Mouse (Mus musculus) stomach, embryonic 16.5 days (tissue): ENCODE measurements around the gene Gpr135. TPM values are rescaled to one million over a fixed set of nuclear protein-coding genes. Genes with fewer than 3 reads are reported as not detected.

Experiments
- ATAC-seq: fragments of 200-750 bp; cut with Nextera tagmentation; 2 replicates; pipeline ENCODE4 v1.8.0; 2017; ENCODE audit warnings: moderate number of reproducible peaks, moderate TSS enrichment; ENCODE audit not compliant: insufficient read depth, low FRiP score
- H3K27ac ChIP-seq: fragments of 300-500 bp; sonication (generic); 2 replicates; pipeline ENCODE4 v1.5.1; 2014; ENCODE audit warnings: low read length
- H3K27me3 ChIP-seq: fragments of 300-500 bp; sonication (generic); 2 replicates; pipeline ENCODE4 v1.6.1; 2014; ENCODE audit warnings: low read length, control low read depth, mixed read lengths; ENCODE audit not compliant: control insufficient read depth, insufficient read depth
- H3K36me3 ChIP-seq: fragments of 300-500 bp; sonication (generic); 2 replicates; pipeline ENCODE4 v1.6.1; 2014; ENCODE audit warnings: low read length; ENCODE audit not compliant: control insufficient read depth, insufficient read depth
- H3K4me1 ChIP-seq: fragments of 300-500 bp; sonication (generic); 2 replicates; pipeline ENCODE4 v1.6.1; 2014; ENCODE audit warnings: low read length, control low read depth, mixed read lengths; ENCODE audit not compliant: control insufficient read depth, insufficient read depth
- H3K4me2 ChIP-seq: fragments of 300-500 bp; sonication (generic); 2 replicates; pipeline ENCODE4 v1.6.1; 2014; ENCODE audit warnings: low read depth, low read length, mixed read lengths
- H3K4me3 ChIP-seq: fragments of 300-500 bp; sonication (generic); replicated peaks from 2 replicates; pipeline ENCODE4 v1.5.1; 2014; ENCODE audit warnings: mild to moderate bottlenecking, low read length
- H3K9ac ChIP-seq: fragments of 300-500 bp; sonication (generic); 2 replicates; pipeline ENCODE4 v1.6.1; 2014; ENCODE audit warnings: low read length
- H3K9me3 ChIP-seq: fragments of 300-500 bp; sonication (generic); replicated peaks from 2 replicates; pipeline ENCODE4 v1.6.1; 2016; ENCODE audit warnings: low read length, control low read depth; ENCODE audit not compliant: control insufficient read depth
- WGBS: fragments of 180-500 bp; shearing (Covaris S2); extraction: QIAGEN DNeasy Blood & Tissue Kit; methylation state at CpG from one replicate; pipeline ENCODE4 v1.1.7; 2014; 5-methylcytosine and 5-hydroxymethylcytosine counted together
- polyA plus RNA-seq: library from polyadenylated mRNA; unstranded; fragments of >200 nt; fragmentation: Nextera tagmentation; extraction: Ambion mirVana; gene quantifications from 2 replicates; pipeline ENCODE4 v1.2.1, GENCODE M21; 2015

Gene Gpr135
- polyA plus RNA-seq, 1 experiment from 2014 or later = 0.61 TPM

DNA sequence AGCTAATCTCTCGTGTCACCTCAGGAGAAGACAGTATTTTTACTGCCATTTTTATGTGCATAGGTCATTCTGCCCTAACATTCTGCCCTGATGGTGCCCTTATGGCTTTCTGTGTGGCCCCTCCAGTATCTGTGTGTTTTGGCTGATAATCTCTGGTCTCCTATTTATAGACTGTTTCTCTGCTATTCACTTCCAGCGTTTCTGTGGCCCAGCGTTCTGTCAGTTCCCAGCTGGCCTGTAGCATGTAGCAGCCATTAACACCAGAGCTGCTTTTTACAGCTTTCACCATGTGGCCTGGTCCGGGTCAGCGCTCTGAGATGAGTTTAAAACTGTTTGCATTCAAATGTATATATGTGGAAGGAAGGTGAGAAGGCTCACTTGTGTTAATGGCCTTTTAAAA lies 49.4 kb downstream of the Gpr135 start:
- Histone ChIP-seq H3K27ac (no peak overlapping the region), H3K9me3 (no peaks in the 10 kb centered on the region; the same call in 1 of the 2 replicates), H3K36me3 (no peaks in the 10 kb centered on the region), H3K9ac (no peak overlapping the region), H3K4me3 (no peak overlapping the region), H3K27me3 (no peaks in the 10 kb centered on the region), H3K4me2 (no peak overlapping the region), H3K4me1 (no peaks in the 10 kb centered on the region)
- no peak for ATAC-seq
- WGBS = 31% methylated on average over 5 of the region's 5 CpGs

DNA sequence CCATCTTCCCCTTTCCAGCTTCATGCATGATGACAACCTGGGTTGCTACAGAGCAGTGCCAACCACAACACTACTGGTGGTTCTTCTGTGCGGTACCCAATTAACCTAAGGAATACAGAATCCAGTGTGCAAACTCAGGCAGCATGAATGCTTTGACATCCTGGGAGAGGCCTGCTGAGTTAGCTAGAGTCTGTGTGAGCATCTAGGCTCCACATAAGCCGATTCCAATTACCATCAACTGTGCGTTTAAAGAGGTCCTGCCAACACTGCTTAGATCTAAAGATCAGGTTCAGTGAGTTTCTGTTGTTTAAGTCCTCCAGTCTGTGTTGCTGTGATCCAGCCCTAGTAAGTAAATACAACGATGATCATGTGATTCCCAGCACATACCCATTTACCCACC lies 50.6 kb downstream of the Gpr135 start:
- 82% methylated on average over 4 of the region's 4 CpGs for WGBS
- no peak overlapping the region for H3K9ac ChIP-seq

More for the DNA sequence above, 50.6 kb downstream of the Gpr135 start:
- no peak overlapping the region for H3K4me3 ChIP-seq
- no peaks in the 10 kb centered on the region; the same call in 1 of the 2 replicates for H3K9me3 ChIP-seq
- no peak for ATAC-seq
- no peaks in the 10 kb centered on the region for H3K36me3 ChIP-seq
- no peak overlapping the region for H3K27ac ChIP-seq
- H3K27me3 ChIP-seq = no peaks in the 10 kb centered on the region
- no peak overlapping the region for H3K4me2 ChIP-seq
- H3K4me1 ChIP-seq = no peaks in the 10 kb centered on the region

Other genes with a start within 250 kb of the Gpr135 start
- gene Daam1, start 240.0 kb downstream of the Gpr135 start, polyA plus RNA-seq = 12.2 and 13.2 TPM in 2 replicates
- gene L3hypdh, start 14.3 kb upstream of the Gpr135 start, polyA plus RNA-seq = 15.2 and 15.5 TPM in 2 replicates
- gene Jkamp, start 14.5 kb upstream of the Gpr135 start, polyA plus RNA-seq = 54.8 and 56.8 TPM in 2 replicates
- gene Ccdc175, start 113.9 kb upstream of the Gpr135 start, polyA plus RNA-seq = not detected in 2 replicates